Mouse (Mus musculus): Measurements from ENCODE around the gene Shmt1. TPM values are rescaled to one million over a fixed set of nuclear protein-coding genes. Genes with fewer than 3 reads are reported as not detected.

Gene Shmt1
- polyA plus RNA-seq, 1 experiment, result 27.4 TPM

GRCm38 (mm10) chr11:60779673-60780189, 31.8 kb downstream of the Shmt1 start:
- DNase-seq, result no peak
- Histone ChIP-seq H3K36me3 (ENCODE audit: control insufficient read depth, insufficient read depth, low read length) (peaks cover 12% of the 10 kb centered on the region), H3K4me1 (replicated peaks; ENCODE audit: control insufficient read depth, insufficient read depth, low read length) (peaks cover 41% of the 10 kb centered on the region)

GRCm38 (mm10) chr11:60777801-60778370, 33.6 kb downstream of the Shmt1 start:
- WGBS, result 28% methylated on average over 16 of the region's 16 CpGs
- TF ChIP-seq POLR2A (IDR thresholded peaks at IDR 0.05; ENCODE audit: control insufficient read depth, extremely low read depth, insufficient read depth, low read length, poor library complexity) (no peak), CTCF (IDR thresholded peaks at IDR 0.05; ENCODE audit: borderline replicate concordance, control insufficient read depth, extremely low read depth, insufficient read depth, low read length, poor library complexity) (no peak)

More at GRCm38 (mm10) chr11:60779673-60780189, 31.8 kb downstream of the Shmt1 start:
- no peak for TF ChIP-seq POLR2A (IDR thresholded peaks at IDR 0.05; ENCODE audit: control insufficient read depth, extremely low read depth, insufficient read depth, low read length, poor library complexity)
- no peak for TF ChIP-seq CTCF (IDR thresholded peaks at IDR 0.05; ENCODE audit: borderline replicate concordance, control insufficient read depth, extremely low read depth, insufficient read depth, low read length, poor library complexity)
- Histone ChIP-seq H3K27ac (ENCODE audit: control insufficient read depth, insufficient read depth, low read length) (no peak overlapping the region), H3K27me3 (ENCODE audit: control insufficient read depth, insufficient read depth, low read length) (no peaks in the 10 kb centered on the region), H3K4me3 (ENCODE audit: control insufficient read depth, insufficient read depth, low read length) (no peak overlapping the region)
- 96% methylated on average over 10 of the region's 10 CpGs for WGBS

GRCm38 (mm10) chr11:60776829-60777740, 34.4 kb downstream of the Shmt1 start, which contains the start of the genes Top3a and Smcr8:
Top3a (minus strand) TSS chr11:60777365.
Smcr8 (plus strand) TSS chr11:60777524.
- peaks cover 37% of the 10 kb centered on the region for H3K4me1 ChIP-seq (replicated peaks; ENCODE audit: control insufficient read depth, insufficient read depth, low read length)

More at GRCm38 (mm10) chr11:60777801-60778370, 33.6 kb downstream of the Shmt1 start:
- Histone ChIP-seq H3K27me3 (ENCODE audit: control insufficient read depth, insufficient read depth, low read length) (no peaks in the 10 kb centered on the region), H3K4me3 (ENCODE audit: control insufficient read depth, insufficient read depth, low read length) (peak overlapping the region; percentile 75), H3K27ac (ENCODE audit: control insufficient read depth, insufficient read depth, low read length) (peak overlapping the region; percentile 21; the same call in 1 of the 2 replicates), H3K36me3 (ENCODE audit: control insufficient read depth, insufficient read depth, low read length) (no peaks in the 10 kb centered on the region), H3K4me1 (replicated peaks; ENCODE audit: control insufficient read depth, insufficient read depth, low read length) (peaks cover 41% of the 10 kb centered on the region)
- DNase-seq, result no peak

GRCm38 (mm10) chr11:60776107-60776828, 35.2 kb downstream of the Shmt1 start:
- no peak for DNase-seq
- no peaks in the 10 kb centered on the region for H3K27me3 ChIP-seq (ENCODE audit: control insufficient read depth, insufficient read depth, low read length)
- no peak for TF ChIP-seq CTCF (IDR thresholded peaks at IDR 0.05; ENCODE audit: borderline replicate concordance, control insufficient read depth, extremely low read depth, insufficient read depth, low read length, poor library complexity)
- no peak for TF ChIP-seq POLR2A (IDR thresholded peaks at IDR 0.05; ENCODE audit: control insufficient read depth, extremely low read depth, insufficient read depth, low read length, poor library complexity)
- peaks cover 30% of the 10 kb centered on the region for H3K4me1 ChIP-seq (replicated peaks; ENCODE audit: control insufficient read depth, insufficient read depth, low read length)
- 4% methylated on average over 17 of the region's 17 CpGs for WGBS
- H3K4me3 ChIP-seq (ENCODE audit: control insufficient read depth, insufficient read depth, low read length), result peak overlapping the region; percentile 75
- peak overlapping the region; percentile 4 for H3K27ac ChIP-seq (ENCODE audit: control insufficient read depth, insufficient read depth, low read length)
- H3K36me3 ChIP-seq (ENCODE audit: control insufficient read depth, insufficient read depth, low read length), result no peaks in the 10 kb centered on the region

More at GRCm38 (mm10) chr11:60776829-60777740, 34.4 kb downstream of the Shmt1 start, which contains the start of the genes Top3a and Smcr8:
- Histone ChIP-seq H3K27me3 (ENCODE audit: control insufficient read depth, insufficient read depth, low read length) (no peaks in the 10 kb centered on the region), H3K36me3 (ENCODE audit: control insufficient read depth, insufficient read depth, low read length) (no peaks in the 10 kb centered on the region), H3K27ac (ENCODE audit: control insufficient read depth, insufficient read depth, low read length) (peak within 1 kb of the TSS; percentile 69), H3K4me3 (ENCODE audit: control insufficient read depth, insufficient read depth, low read length) (peak within 1 kb of the TSS; percentile 75)
- under 1% methylated on average over 62 of the region's 62 CpGs for WGBS
- DNase-seq, result peak; percentile 79
- TF ChIP-seq CTCF (IDR thresholded peaks at IDR 0.05; ENCODE audit: borderline replicate concordance, control insufficient read depth, extremely low read depth, insufficient read depth, low read length, poor library complexity), result no peak
- TF ChIP-seq POLR2A (IDR thresholded peaks at IDR 0.05; ENCODE audit: control insufficient read depth, extremely low read depth, insufficient read depth, low read length, poor library complexity), result peak; percentile 81

- Histone ChIP-seq H3K27ac (ENCODE audit: control insufficient read depth, insufficient read depth, low read length) (no peak overlapping the region), H3K36me3 (ENCODE audit: control insufficient read depth, insufficient read depth, low read length) (no peaks in the 10 kb centered on the region), H3K27me3 (ENCODE audit: control insufficient read depth, insufficient read depth, low read length) (no peaks in the 10 kb centered on the region), H3K4me3 (ENCODE audit: control insufficient read depth, insufficient read depth, low read length) (no peak overlapping the region), H3K4me1 (replicated peaks; ENCODE audit: control insufficient read depth, insufficient read depth, low read length) (peaks cover 26% of the 10 kb centered on the region)
- no peak for DNase-seq
- 63% methylated on average over 6 of the region's 6 CpGs for WGBS
- TF ChIP-seq POLR2A (IDR thresholded peaks at IDR 0.05; ENCODE audit: control insufficient read depth, extremely low read depth, insufficient read depth, low read length, poor library complexity) (no peak), CTCF (IDR thresholded peaks at IDR 0.05; ENCODE audit: borderline replicate concordance, control insufficient read depth, extremely low read depth, insufficient read depth, low read length, poor library complexity) (no peak)
These were observed 35.9 kb downstream of the Shmt1 start for GRCm38 (mm10) chr11:60775578-60775977.

Data from thymus, adult 2 months (tissue).